Mouse (Mus musculus) frontal cortex, postnatal 36 days (tissue): ENCODE data around the gene Zfp69.

Experiments used
- DNase-seq, 2 experiments: peaks; one replicate each; pipeline ENCODE4 v3.0.0; 2022; ENCODE audit warnings: low spot score in 2 of 2

Zfp69 gene

GRCm38 (mm10) chr4:120951428-120951973, at the start of gene Zfp69:
TSS of gene Zfp69 (minus strand) at chr4:120951699.
- DNase-seq = peak; percentile 80 to 81

- no peak for DNase-seq
These were observed 49.5 kb upstream of the Zfp69 start for GRCm38 (mm10) chr4:121001042-121001441.

- no peak for DNase-seq
These were observed 44.4 kb upstream of the Zfp69 start for GRCm38 (mm10) chr4:120995911-120996310.

GRCm38 (mm10) chr4:120993025-120993424, 41.5 kb upstream of the Zfp69 start:
- no peak for DNase-seq

GRCm38 (mm10) chr4:120992284-120992683, 40.8 kb upstream of the Zfp69 start:
- no peak for DNase-seq

GRCm38 (mm10) chr4:120987319-120987718, 35.8 kb upstream of the Zfp69 start:
- DNase-seq = no peak

GRCm38 (mm10) chr4:120986446-120986845, 34.9 kb upstream of the Zfp69 start:
- DNase-seq = no peak

GRCm38 (mm10) chr4:120978221-120978620, 26.7 kb upstream of the Zfp69 start:
- DNase-seq = no peak

GRCm38 (mm10) chr4:120975428-120975734, 23.9 kb upstream of the Zfp69 start:
- no peak for DNase-seq

- DNase-seq = peak in 1 of 2 experiments; percentile 60
These were observed 23.4 kb upstream of the Zfp69 start for GRCm38 (mm10) chr4:120974711-120975427.

DNA sequence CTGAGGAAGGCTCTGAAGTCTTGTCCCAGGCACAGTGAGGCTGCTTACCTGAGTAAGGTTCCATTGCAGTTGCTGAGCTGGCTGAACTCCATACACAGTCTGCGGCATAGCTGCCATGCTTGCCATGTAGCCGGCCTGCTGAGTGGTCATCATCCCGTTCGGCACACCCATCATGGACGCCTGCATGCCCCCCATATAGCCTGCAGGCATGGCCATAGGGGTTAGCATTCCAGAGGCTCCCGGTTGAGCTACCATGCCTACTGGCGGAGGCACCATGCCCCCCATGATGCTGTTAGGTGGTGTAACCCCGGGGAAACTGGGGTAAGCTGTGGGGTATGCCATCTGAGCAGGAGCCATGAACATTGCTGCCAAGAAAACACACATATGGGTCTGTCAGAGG, 20.3 kb upstream of the Zfp69 start:
- DNase-seq = no peak

DNA sequence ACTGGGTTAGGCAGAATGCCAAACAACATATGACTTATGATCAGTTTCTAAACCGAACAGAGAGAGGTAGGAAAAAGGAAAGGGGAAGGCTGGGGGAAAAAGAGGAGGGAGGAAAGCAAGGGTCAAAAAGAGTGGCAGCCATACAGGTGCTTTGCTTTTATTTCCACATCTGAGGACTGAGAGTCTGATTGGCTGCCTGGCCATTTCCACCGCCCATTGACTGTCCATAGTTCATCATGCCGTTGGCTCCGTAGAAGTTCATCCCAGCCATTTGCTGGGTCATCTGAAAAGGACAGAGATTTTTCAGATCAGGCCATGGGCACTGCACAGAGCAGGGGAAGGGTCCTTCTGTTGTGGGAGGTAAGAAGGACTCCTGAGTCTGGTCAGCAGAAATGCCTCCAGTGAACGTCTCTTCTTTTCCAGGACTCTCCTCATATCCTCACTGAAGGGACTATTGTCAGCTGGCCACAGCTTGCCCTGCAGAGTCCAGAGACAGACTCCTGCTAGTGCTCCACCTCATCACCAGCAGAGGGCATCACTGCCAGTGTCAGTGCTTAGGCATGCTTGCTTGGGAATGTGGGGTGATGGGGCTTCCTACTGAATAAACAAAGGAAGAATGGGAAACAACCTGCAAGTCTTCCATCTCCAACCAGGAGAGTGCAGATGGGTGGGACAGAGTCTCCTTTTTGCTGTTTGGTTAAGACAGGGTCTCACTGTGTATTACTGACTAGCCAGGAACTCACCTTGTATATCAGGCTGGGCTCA, 18.1 kb upstream of the Zfp69 start:
- peak in 1 of 2 experiments; percentile 49 for DNase-seq

DNA sequence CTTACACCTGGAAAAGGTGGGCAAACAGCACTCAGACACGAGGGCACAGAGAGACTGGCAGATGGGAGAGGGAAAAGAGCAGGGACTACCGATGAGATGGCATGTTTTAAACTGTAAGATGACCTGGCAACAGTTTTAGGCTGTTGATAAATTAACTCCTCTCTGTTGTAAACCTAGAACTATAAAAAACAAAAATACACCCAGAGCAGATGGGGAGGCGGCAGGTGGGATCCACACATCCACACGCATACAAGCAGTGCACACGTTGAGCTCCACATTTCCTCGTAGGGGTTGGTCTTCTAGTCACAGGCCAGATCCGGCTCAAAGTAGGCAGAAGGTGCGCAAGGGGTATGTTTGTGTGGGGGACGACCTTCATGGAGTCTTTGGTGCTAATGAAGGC, 17.0 kb upstream of the Zfp69 start:
- no peak for DNase-seq

DNA sequence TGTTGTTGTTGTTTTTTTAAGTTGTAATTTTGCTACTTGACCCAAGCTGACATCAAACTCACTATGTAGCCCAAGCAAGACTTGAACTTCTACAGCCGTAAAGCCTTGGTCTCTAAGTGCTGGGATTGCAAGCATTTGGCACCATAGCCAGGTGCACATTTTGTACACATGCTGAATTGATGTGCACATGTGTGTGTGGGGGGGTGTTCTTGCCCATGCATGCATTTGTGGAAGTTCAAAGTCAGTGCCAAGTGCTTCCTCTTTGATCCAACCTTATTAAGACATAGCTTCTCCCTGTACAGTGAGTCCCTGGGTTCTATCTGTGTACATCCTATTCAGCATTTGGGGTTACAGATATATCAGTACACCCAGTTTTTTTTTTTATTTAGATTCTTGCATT, 4.1 kb upstream of the Zfp69 start:
- no peak for DNase-seq

GRCm38 (mm10) chr4:120953667-120954066, 2.2 kb upstream of the Zfp69 start:
- DNase-seq = no peak

DNA sequence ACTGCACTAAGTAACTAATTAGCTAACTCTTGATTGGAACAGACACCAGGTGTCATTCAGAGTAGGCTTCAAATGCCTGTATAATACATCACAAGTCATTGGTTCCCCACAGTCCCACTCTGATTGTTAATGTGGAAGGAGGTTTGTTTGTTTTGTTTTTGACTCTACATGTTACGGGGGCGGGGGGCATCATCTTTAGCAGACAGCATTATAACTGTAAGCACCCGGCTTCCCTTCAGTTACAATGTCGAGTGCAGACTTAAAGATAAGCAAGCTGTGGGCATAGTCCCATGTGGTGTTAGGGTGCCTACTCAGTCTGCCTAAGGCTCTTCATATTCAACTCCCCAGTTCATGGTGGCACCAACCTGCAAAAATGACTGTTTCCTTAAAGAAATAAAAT, 1.5 kb upstream of the Zfp69 start:
- DNase-seq = no peak

DNA sequence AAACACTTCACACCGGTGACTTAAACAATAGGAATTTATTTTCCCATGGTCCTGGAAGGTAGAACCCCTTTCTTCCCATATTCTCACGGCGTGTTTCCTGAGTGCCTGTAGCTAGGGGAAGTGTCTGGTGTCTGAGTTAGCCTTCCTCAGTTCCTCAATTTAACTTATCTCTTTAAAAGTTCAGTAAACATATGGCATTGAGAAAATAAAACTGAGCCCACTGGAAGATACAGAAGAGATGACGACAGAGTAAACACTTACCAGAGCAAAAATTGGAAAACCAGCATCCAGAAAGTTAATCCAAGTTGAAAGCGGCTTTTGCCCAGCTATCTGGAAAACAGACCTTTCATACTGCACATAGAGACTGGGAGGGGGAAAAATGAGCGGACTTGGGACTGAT, 664 bp upstream of the Zfp69 start:
- no peak for DNase-seq

GRCm38 (mm10) chr4:120950763-120951427, 604 bp downstream of the Zfp69 start:
- no peak for DNase-seq

DNA sequence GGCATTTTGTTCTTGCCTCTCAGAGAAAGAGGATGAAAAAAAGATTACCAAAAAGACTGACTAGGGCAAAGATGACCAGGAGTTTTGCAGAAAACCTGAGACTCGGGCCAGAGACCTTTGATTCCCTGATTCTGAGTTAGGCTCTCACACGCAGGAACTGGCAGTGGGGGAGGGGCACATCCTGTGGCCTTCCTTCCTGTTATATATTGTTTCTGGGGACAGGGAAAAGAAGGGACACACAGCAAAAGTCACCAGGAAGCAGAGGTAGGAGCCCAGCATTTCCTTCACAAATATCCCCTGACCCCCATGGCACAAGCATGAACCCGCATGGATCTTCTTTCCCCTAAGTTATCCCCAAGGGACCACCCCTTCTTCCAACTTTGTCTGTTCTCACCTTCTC, 2.6 kb downstream of the Zfp69 start:
- no peak for DNase-seq

DNA sequence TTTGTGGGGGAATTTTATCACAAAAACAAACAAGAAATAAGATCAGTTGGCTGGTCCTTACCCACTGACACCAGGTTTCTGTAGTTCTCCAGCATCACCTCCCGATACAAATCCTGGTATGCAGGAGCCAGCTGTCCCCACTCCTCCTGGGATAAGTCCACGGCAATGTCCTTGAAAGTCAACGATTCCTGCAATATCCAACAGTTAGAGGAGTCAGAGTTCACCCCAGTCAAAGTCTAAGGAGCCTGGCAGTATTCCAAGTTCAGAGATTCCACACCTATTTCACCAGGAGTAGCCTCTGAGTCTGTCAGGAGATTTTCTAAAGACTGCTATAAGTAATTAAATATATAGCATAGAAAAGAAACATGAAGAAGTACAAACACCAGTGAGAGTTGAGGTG, 16.5 kb downstream of the Zfp69 start:
- DNase-seq = no peak

DNA sequence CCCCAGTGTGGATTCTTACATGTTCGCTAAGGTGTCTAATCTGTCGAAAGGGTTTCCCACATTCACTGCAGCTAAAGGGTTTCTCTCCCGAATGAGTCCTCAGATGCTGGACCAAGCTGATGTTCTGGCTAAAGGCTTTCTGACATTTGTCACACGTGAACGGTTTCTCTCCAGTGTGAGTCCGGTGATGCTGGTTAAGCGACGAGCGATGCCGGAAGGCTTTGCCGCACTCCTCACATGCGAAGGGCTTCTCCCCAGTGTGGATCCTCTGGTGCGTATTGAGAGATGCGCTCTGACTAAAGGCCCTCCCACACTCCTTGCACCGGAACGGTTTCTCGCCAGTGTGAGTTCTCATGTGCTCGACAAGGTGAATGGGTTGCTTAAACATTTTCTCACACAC, 20.8 kb downstream of the Zfp69 start:
- no peak for DNase-seq

GRCm38 (mm10) chr4:120928686-120929085, 22.8 kb downstream of the Zfp69 start:
- no peak for DNase-seq

DNA sequence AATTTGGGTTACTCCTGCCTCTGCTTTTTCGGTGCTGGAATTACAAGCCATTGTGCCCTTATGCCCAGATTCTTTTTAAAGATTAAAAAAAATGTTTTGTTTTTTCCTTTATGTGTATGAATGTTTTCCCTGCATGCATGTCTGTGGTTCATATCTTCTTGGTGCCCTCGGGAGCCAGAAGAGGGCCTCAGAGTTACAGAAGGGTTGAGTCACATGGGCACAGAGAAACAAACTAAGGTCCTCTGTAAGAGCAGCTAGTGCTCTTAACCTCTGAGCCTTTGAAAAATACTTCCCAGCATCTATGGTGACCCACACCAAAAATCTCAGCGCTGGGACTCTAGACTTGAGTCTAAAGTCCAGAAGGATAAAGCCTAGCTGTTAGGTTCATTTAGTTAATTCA, 26.1 kb downstream of the Zfp69 start:
- peak in 1 of 2 experiments; percentile 23 for DNase-seq
